Mouse (Mus musculus): Measurements from ENCODE around the gene St3gal3.

The St3gal3 gene

GRCm38 (mm10) chr4:118138891-118139290 is 4.2 kb upstream of the St3gal3 start:
- peak; percentile 92 to 93 for DNase-seq

- no peak for DNase-seq
Observed at GRCm38 (mm10) chr4:118137857-118138256, 3.1 kb upstream of the St3gal3 start.

GRCm38 (mm10) chr4:118137311-118137710 is 2.6 kb upstream of the St3gal3 start:
- no peak for DNase-seq

- DNase-seq, result no peak
Observed at GRCm38 (mm10) chr4:118135414-118135813, 700 bp upstream of the St3gal3 start.

GRCm38 (mm10) chr4:118131329-118131728 is 3.4 kb downstream of the St3gal3 start:
- DNase-seq, result no peak

- DNase-seq, result no peak
Observed at GRCm38 (mm10) chr4:118123030-118123704, 11.5 kb downstream of the St3gal3 start.

GRCm38 (mm10) chr4:118122078-118122477 is 12.6 kb downstream of the St3gal3 start:
- DNase-seq, result peak; percentile 62 to 67

GRCm38 (mm10) chr4:118117565-118117964 is 17.1 kb downstream of the St3gal3 start:
- DNase-seq, result no peak

- no peak for DNase-seq
Observed at GRCm38 (mm10) chr4:118116098-118116497, 18.6 kb downstream of the St3gal3 start.

GRCm38 (mm10) chr4:118115132-118115531 is 19.6 kb downstream of the St3gal3 start:
- no peak for DNase-seq

- no peak for DNase-seq
Observed at GRCm38 (mm10) chr4:118112601-118113000, 22.1 kb downstream of the St3gal3 start.

- no peak for DNase-seq
Observed at GRCm38 (mm10) chr4:118109649-118110048, 25.1 kb downstream of the St3gal3 start.

- peak in 1 of 2 experiments; percentile 24 for DNase-seq
Observed at GRCm38 (mm10) chr4:118108779-118109178, 25.9 kb downstream of the St3gal3 start.

- no peak for DNase-seq
Observed at GRCm38 (mm10) chr4:118105256-118106053, 29.3 kb downstream of the St3gal3 start.

- DNase-seq, result no peak
Observed at GRCm38 (mm10) chr4:118103280-118103830, 31.4 kb downstream of the St3gal3 start.

GRCm38 (mm10) chr4:118101497-118101896 is 33.2 kb downstream of the St3gal3 start:
- no peak for DNase-seq

- no peak for DNase-seq
Observed at GRCm38 (mm10) chr4:118099637-118100364, 34.9 kb downstream of the St3gal3 start.

GRCm38 (mm10) chr4:118098571-118098970 is 36.1 kb downstream of the St3gal3 start:
- peak in 1 of 2 experiments; percentile 40 for DNase-seq

- DNase-seq, result no peak
Observed at GRCm38 (mm10) chr4:118096069-118096468, 38.6 kb downstream of the St3gal3 start.

- DNase-seq, result no peak
Observed at GRCm38 (mm10) chr4:118092784-118093457, 41.8 kb downstream of the St3gal3 start.

- no peak for DNase-seq
Observed at GRCm38 (mm10) chr4:118090449-118090848, 44.3 kb downstream of the St3gal3 start.

GRCm38 (mm10) chr4:118089939-118090338 is 44.8 kb downstream of the St3gal3 start:
- peak; percentile 65 to 73 for DNase-seq

All from kidney, postnatal 36 days (tissue).